Mouse (Mus musculus): ENCODE data around the gene Gm853.

DNA sequence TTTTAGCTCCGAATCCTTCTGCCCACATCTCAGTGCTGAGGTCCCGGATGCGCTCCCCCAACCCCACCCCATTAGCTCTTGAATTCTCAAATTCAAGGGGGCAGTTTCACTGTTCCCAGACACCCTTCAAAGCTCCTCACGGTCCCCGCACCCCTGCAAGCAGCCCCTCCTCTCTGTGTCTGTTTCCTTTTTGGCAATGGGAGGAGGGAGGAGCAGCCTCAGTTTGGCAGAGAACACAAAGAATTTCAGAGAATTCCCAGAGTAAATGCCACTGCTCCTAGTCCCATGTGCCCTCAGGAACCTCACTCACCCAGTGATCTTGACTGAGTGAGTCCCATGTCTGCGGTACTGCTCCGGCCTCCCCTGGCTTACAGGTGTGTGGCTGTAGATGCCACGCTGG lies 55.6 kb downstream of the Gm853 start:
- no peak for TF ChIP-seq EP300 (IDR thresholded peaks at IDR 0.05; ENCODE audit: low read depth)
- no peak for TF ChIP-seq CTCF (IDR thresholded peaks at IDR 0.05; ENCODE audit: low read depth)
